Mouse (Mus musculus) liver, embryonic 14.5 days (tissue): ENCODE data around the gene Ccdc28b.

Experiments used
- CTCF ChIP-seq: IDR thresholded peaks from 2 replicates; pipeline ENCODE4 v1.5.1; 2016; ENCODE audit warnings: antibody characterized with exemption, low read depth, control low read depth
- EP300 ChIP-seq: IDR thresholded peaks from 2 replicates; pipeline ENCODE4 v1.6.1; 2016; ENCODE audit warnings: antibody characterized with exemption, low read depth

GRCm38 (mm10) chr4:129640638-129641467 lies 17.1 kb upstream of the Ccdc28b start, which contains the start of gene Txlna:
- TF ChIP-seq EP300 (no peak; the same call in 1 of the 2 replicates), CTCF (no peak)
